Mouse (Mus musculus): ENCODE measurements around the gene Ccdc159.
A peak's percentile ranks its signal among the peaks of the same experiment; 100 is the strongest.

The Ccdc159 gene

GRCm38 (mm10) chr9:21927208-21927753 is at the start of gene Ccdc159, which contains the start of gene Tmem205:
TSS of gene Ccdc159 (plus strand) at chr9:21927471.
TSS of gene Tmem205 (minus strand) at chr9:21927556.
- peak in 1 of 2 experiments; percentile 64 for DNase-seq (ENCODE audit: low spot score in 2 of 2)

GRCm38 (mm10) chr9:21889229-21889628 is 38.0 kb upstream of the Ccdc159 start:
- no peak for DNase-seq (ENCODE audit: low spot score in 2 of 2)

DNA sequence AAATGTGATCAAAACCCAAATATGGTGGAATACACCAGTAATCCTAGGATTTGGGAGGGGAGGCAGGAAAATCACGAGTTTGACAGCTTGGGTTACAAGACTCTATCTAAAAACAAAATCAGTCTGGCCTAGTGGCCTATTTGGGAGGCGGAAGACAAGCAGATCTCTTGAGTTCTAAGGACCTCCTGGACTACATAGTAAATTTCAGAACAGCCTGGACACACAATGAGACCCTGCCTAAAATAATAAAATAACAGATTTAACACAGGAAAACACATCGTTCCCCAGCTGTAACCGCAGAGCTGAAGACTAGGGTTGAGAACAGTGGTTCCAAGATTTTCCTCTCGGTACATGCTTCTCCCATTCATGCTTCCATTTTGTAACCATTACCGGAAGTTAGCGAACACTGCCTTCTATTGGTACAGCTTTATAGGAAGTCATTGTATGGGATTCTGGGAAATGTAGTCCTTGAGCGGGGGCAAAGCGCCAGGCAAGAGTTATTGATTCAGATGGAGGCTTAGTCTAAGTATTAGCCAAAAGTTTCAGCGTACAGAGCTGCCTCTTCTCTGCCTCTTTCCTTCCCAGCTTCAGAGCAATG is 25.9 kb upstream of the Ccdc159 start:
- peak in 1 of 2 experiments; percentile 42 for DNase-seq (ENCODE audit: low spot score in 2 of 2)

GRCm38 (mm10) chr9:21904031-21904430 is 23.2 kb upstream of the Ccdc159 start:
- no peak for DNase-seq (ENCODE audit: low spot score in 2 of 2)

DNA sequence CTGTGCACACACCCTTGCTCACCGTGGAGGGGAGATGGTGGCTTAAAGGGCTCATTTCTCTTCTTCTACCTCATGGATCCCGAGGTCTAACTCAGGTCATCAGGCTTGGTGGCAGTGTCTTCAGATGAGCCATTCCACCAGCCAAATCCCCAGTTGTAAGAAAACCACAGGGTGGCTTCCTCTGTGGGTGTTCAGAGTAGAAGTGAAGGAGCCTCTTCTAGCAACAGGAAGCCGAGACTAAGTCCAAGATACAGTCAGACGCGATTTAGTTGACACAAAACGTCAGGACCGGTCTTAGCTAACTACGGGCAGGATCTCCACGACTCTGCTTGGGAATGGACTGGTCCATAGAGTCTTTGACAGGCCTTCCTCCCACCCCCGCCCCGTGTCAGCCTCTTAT is 19.1 kb upstream of the Ccdc159 start:
- DNase-seq (ENCODE audit: low spot score in 2 of 2): no peak

DNA sequence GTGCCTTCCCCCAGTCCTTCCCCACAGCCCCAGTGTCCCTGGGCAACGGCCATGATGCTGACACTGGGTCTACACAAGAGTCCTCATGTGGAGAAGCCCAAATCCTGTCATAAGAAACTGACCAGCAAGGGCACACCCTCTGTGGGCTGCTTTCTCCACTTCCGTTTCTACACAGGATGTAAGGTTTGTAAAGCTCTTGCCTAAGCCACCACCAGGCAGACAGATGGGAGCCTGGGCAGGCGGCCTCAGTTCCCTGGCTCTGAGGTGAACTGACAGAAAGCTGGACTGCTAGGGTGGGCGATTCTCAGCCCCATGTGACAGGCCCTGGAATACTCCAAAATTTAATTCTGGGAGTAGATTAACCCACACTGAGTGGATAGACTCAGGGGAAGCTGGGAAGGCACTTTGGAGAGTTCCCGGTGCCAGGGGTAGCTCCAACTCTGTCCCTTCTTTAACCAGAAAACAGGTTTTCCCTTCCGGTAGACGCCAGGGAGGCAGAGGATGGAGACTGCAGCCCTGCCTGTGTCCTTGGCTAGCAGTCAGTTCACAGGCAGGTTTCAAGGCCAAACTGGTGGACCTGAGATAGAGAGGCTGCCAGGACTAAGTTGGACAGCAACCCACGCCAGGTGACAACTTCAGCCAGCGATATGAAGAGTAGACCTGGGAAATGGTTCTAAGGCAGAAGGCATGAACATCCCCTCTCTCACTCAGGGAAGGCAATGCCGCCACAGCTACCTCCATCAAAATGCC is 17.6 kb upstream of the Ccdc159 start:
- no peak for DNase-seq (ENCODE audit: low spot score in 2 of 2)

DNA sequence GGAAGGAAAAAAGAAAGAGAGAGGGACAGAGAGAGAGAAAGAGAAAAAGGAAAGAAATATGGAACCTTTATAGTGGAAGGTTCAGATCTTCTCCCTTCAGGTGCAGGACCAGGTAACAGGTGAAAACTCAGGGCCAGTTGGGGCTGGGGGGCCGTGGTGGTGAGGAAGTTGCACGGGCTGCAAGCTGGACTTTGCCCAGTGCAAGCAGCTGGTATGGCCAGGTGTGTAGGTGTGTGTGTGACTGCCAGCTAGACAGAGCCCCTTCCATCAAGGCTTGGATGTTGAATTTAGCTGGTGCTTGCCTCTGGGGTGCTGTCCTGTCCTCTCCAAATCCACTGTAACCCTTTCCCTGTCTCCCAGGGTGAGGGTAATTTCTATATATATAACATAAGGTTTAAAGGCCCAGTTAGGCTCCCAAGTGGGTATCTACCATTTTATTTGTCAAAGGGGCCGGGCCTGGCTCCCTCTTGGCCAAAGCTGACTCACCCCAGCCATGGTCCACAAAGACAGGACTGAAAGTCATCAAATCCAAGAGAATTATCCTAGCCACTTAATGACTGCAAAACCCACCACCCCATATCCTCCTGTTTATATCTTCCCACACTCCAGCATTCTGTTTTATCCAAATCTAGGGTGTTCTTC is 10.3 kb upstream of the Ccdc159 start:
- no peak for DNase-seq (ENCODE audit: low spot score in 2 of 2)

DNA sequence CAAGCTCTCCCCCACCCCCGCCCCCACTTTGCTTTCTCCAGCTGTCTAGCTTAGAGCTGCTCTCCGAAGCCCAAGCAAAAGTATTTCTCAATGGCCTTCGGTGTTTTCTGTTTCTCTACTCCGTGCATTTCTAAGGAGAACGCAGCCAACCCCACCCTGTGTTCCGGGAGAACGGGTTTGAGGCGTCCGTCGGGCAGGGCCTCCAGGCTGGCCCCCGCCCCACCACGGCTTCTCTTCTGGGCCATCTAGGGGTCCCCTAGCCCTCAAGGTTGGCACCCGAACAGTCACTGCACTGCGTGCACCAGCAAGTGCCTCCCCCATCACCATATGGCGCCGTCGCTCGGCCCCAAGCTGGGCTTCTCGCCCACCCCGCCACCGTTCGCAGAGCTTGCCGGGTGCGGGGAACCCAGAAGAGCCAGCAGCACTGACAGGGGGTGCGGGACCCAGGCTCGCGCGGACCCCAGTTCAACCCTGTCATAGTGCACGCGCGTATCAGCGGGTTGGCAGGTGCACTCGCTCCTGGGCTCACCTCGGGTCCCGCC is 9.7 kb upstream of the Ccdc159 start:
- peak in 1 of 2 experiments; percentile 37 for DNase-seq (ENCODE audit: low spot score in 2 of 2)

- peak; percentile 90 to 98 for DNase-seq (ENCODE audit: low spot score in 2 of 2)
Observed at GRCm38 (mm10) chr9:21918035-21918592, 9.2 kb upstream of the Ccdc159 start, which contains the start of gene Rab3d. TSS of gene Rab3d (minus strand) at chr9:21918192.

DNA sequence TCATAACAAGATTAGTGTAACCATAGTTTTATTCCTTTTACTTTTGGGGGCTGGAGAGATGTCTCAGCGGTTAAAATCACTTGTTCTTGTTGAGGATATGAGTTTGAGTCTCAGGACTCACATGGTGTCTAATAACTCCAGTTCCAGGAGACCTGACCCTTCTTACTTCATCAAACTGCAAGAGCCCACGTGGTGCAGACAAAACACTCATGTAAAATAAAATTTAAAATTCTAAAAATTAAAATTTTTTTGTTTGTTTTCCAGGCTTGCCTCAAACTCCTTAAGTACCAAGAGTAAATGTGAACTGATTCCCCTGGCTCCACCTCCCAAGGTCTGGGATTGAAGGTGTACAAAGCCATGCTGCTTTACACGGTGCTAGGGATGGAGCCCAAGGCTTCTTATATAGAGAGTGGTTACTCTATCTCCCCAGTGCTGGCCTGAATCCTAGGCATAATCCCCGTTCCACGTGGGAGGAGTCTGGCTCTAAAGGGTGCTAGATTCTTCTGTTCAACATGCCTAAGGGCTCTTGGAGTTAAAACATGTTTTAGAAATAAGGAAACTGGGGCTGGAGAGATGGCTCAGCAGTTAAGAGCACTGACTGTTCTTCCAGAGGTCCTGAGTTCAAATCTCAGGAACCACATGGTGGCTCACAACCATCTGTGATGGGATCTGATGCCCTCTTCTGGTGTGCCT is 8.4 kb upstream of the Ccdc159 start:
- DNase-seq (ENCODE audit: low spot score in 2 of 2): no peak

- no peak for DNase-seq (ENCODE audit: low spot score in 2 of 2)
Observed at GRCm38 (mm10) chr9:21923036-21923435, 4.2 kb upstream of the Ccdc159 start.

GRCm38 (mm10) chr9:21923490-21924098 is 3.7 kb upstream of the Ccdc159 start:
- DNase-seq (ENCODE audit: low spot score in 2 of 2): no peak

GRCm38 (mm10) chr9:21924099-21924493 is 3.2 kb upstream of the Ccdc159 start:
- peak; percentile 59 to 83 for DNase-seq (ENCODE audit: low spot score in 2 of 2)

- DNase-seq (ENCODE audit: low spot score in 2 of 2): no peak
Observed at GRCm38 (mm10) chr9:21925034-21925433, 2.2 kb upstream of the Ccdc159 start.

- DNase-seq (ENCODE audit: low spot score in 2 of 2): no peak
Observed at GRCm38 (mm10) chr9:21925506-21925905, 1.8 kb upstream of the Ccdc159 start.

GRCm38 (mm10) chr9:21926155-21926554 is 1.1 kb upstream of the Ccdc159 start:
- no peak for DNase-seq (ENCODE audit: low spot score in 2 of 2)

DNA sequence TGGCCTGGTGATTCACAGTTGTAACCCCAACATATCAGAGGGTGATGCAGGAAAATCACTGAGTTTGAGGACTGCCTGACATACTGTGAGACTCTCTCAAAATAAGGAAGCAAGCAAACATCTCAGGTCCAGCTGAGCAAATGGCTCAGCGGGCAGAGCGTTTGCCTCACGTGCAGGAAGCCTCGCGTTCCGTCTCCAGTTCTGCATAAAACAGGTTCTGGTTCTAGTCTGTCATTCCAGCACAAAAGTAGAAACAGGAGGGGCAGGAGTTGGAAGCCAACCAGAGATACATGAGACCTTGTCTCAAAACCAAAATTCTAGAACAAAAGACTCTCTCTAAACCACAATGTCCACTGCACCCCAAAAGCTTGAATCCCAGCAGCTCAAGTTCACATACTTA is 487 bp upstream of the Ccdc159 start:
- no peak for DNase-seq (ENCODE audit: low spot score in 2 of 2)

GRCm38 (mm10) chr9:21929208-21929607 is 1.9 kb downstream of the Ccdc159 start:
- DNase-seq (ENCODE audit: low spot score in 2 of 2): no peak

- no peak for DNase-seq (ENCODE audit: low spot score in 2 of 2)
Observed at GRCm38 (mm10) chr9:21932006-21932405, 4.7 kb downstream of the Ccdc159 start.

DNA sequence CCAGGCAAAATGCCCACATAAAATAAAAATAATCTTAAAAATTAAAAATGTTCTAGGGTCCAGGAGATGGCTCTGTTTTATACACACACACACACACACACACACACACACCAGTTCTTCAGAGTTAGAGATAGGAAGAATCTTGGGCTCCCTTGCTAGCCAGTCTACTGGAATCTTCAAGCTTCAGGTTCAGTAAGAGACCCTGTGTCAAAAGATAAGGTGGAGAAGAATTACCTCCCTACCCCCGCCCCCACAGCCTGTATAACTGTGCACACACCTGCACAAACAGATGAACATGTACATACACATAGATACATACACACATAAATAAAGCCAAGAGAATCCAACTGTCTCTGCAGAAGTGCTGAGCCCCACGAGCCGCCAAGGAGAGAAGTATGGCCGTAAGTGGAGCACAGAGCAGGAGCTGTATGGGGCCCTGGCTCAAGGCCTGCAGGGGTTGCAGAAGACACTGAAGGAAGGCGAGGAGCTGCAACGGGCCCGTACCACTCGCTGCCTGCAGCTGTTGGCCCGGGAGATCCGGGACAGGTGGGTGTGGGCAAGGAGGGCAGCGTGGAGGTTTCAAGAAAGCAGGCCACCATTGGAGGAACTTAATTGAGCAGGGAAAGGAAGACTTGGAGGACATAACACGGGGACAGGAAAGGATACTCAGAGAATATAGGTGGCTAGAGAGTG is 5.3 kb downstream of the Ccdc159 start:
- DNase-seq (ENCODE audit: low spot score in 2 of 2): no peak
